Mouse (Mus musculus) midbrain, embryonic 12.5 days (tissue): ENCODE measurements around the gene Prr9. TPM values are rescaled to one million over a fixed set of nuclear protein-coding genes. Genes with fewer than 3 reads are reported as not detected.
A peak's percentile ranks its signal among the peaks of the same experiment; 100 is the strongest.

Experiments used
- ATAC-seq: fragments of 200-750 bp; cut with Nextera tagmentation; 2 replicates; pipeline ENCODE4 v1.8.0; 2017; ENCODE audit warnings: low read depth, moderate TSS enrichment, moderate library complexity; ENCODE audit not compliant: low FRiP score
- H3K27ac ChIP-seq: fragments of 300-500 bp; sonication (generic); replicated peaks from 2 replicates; pipeline ENCODE4 v1.5.1; 2016; ENCODE audit warnings: mild to moderate bottlenecking
- H3K27me3 ChIP-seq: fragments of 300-500 bp; sonication (generic); 2 replicates; pipeline ENCODE4 v1.6.1; 2016; ENCODE audit warnings: mild to moderate bottlenecking
- H3K36me3 ChIP-seq: fragments of 300-500 bp; sonication (generic); 2 replicates; pipeline ENCODE4 v1.6.1; 2016
- H3K4me1 ChIP-seq: fragments of 300-500 bp; sonication (generic); 2 replicates; pipeline ENCODE4 v1.6.1; 2016
- H3K4me2 ChIP-seq: fragments of 300-500 bp; sonication (generic); replicated peaks from 2 replicates; pipeline ENCODE4 v1.6.1; 2016; ENCODE audit warnings: mild to moderate bottlenecking, moderate library complexity
- H3K4me3 ChIP-seq: fragments of 300-500 bp; sonication (generic); 2 replicates; pipeline ENCODE4 v1.5.1; 2016; ENCODE audit warnings: mild to moderate bottlenecking
- H3K9ac ChIP-seq: fragments of 300-500 bp; sonication (generic); replicated peaks from 2 replicates; pipeline ENCODE4 v1.6.1; 2016; ENCODE audit warnings: mild to moderate bottlenecking, moderate library complexity
- H3K9me3 ChIP-seq: fragments of 300-500 bp; sonication (generic); 2 replicates; pipeline ENCODE4 v1.6.1; 2016; ENCODE audit warnings: mild to moderate bottlenecking
- WGBS: fragments of 180-500 bp; shearing (Covaris S2); methylation state at CpG from one replicate; pipeline ENCODE4 v1.1.7; 2016; 5-methylcytosine and 5-hydroxymethylcytosine counted together
- polyA plus RNA-seq: library from polyadenylated mRNA; unstranded; fragments of >200 nt; fragmentation: Nextera tagmentation; extraction: Ambion mirVana; gene quantifications from 2 replicates; pipeline ENCODE4 v1.2.1, GENCODE M21; 2016

Prr9 gene
- polyA plus RNA-seq, 1 experiment from 2014 or later: not detected

GRCm38 (mm10) chr3:92081285-92081931, 42.3 kb downstream of the Prr9 start:
- Histone ChIP-seq H3K27me3 (peaks cover 34% of the 10 kb centered on the region), H3K4me1 (peaks cover 6% of the 10 kb centered on the region; the same call in 1 of the 2 replicates), H3K27ac (peak overlapping the region; percentile 91), H3K9me3 (no peaks in the 10 kb centered on the region), H3K4me2 (peak overlapping the region; percentile 92), H3K36me3 (no peaks in the 10 kb centered on the region), H3K9ac (peak overlapping the region; percentile 76), H3K4me3 (peak overlapping the region; percentile 79)
- ATAC-seq: peak; percentile 75
- WGBS: 1% methylated on average over 66 of the region's 76 CpGs

DNA sequence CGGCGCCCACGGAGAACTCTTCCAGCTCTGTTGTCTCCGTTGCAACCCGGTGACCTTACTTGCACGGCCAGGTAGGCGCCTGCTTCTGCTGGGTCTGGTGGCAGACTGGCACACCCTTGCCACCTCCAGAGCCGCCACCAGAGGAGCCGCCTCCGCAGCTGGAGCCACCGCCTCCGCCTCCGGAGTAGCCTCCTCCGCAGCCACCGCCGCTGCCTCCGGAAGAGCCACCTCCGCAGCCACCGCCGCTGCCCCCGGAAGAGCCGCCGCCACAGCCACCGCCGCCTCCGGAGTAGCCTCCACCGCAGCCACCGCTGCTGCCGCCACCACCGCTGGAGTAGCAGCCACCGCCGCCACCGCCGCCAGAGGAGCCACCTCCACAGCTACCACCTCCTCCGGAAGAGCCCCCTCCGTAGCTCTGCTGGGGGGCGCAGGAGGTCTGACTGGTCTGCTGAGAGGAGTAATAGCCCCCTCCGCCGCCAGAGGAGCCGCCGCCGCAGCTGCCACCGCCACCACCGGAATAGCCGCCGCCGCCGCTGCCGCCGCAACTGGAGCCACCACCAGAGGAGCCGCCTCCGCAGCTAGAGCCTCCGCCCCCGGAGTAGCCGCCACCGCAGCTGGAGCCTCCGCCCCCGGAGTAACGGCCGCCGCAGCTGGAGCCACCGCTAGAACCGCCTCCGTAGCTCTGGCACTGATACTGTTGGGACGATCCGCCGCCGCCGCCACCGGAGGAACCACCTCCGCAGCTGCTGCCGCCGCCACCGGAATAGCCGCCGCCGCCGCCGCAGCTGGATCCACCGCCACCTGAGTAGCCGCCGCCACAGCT, 43.1 kb downstream of the Prr9 start:
- Histone ChIP-seq H3K9ac (peak overlapping the region; percentile 76), H3K27ac (peak overlapping the region; percentile 91), H3K4me1 (peaks cover 6% of the 10 kb centered on the region; the same call in 1 of the 2 replicates), H3K36me3 (no peaks in the 10 kb centered on the region), H3K4me2 (peak overlapping the region; percentile 92), H3K9me3 (no peaks in the 10 kb centered on the region), H3K4me3 (peak overlapping the region; percentile 79), H3K27me3 (peaks cover 34% of the 10 kb centered on the region)
- WGBS: under 1% methylated on average over 73 of the region's 82 CpGs
- peak; percentile 87 for ATAC-seq

Other genes with a start within 250 kb of the Prr9 start
- not detected in 2 replicates for gene Pglyrp3, start 109.4 kb downstream of the Prr9 start, polyA plus RNA-seq
- gene Lor, start 40.8 kb downstream of the Prr9 start, polyA plus RNA-seq: 2.7 and 3.1 TPM in 2 replicates
- not detected in 2 replicates for gene Lelp1, start 18.8 kb upstream of the Prr9 start, polyA plus RNA-seq
- not detected in 2 replicates for gene Sprr2a1, start 91.9 kb upstream of the Prr9 start, polyA plus RNA-seq
- gene Sprr2a2, start 92.0 kb upstream of the Prr9 start, polyA plus RNA-seq: not detected in 2 replicates
- not detected in 2 replicates for gene Sprr2a3, start 161.5 kb upstream of the Prr9 start, polyA plus RNA-seq
- gene Sprr2b, start 192.7 kb upstream of the Prr9 start, polyA plus RNA-seq: not detected in 2 replicates
- gene Sprr2d, start 215.2 kb upstream of the Prr9 start, polyA plus RNA-seq: not detected in 2 replicates
- gene Sprr2e, start 228.2 kb upstream of the Prr9 start, polyA plus RNA-seq: not detected in 2 replicates
- not detected in 2 replicates for gene Sprr2f, start 241.2 kb upstream of the Prr9 start, polyA plus RNA-seq